Mouse (Mus musculus): ENCODE data around the gene Sobp. TPM values are rescaled to one million over a fixed set of nuclear protein-coding genes. Genes with fewer than 3 reads are reported as not detected.

The Sobp gene
- polyA plus RNA-seq, 1 experiment from 2014 or later, result 0.03 TPM

DNA sequence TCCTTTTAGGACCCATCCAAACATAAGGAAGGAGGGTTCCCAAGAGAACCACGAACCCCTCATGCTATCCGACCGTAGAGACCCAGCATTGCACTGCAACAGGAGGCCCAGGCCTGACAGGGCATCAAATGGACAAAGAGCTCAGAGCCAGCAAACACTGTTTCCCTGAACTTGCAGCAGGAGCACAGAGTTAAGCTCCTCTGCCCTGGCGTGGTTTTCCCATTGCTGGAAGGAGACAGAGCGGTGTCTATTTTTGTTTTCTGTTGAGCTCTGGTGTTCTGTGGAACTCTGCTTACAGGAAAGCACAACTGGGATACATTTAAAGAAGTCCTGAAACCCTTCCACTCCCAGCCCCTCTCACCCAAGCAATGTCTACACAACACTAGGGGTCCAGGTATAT lies 15.0 kb downstream of the Sobp start:
- 62% methylated on average over 5 of the region's 5 CpGs for WGBS (ENCODE audit: insufficient replicate concordance)
- Histone ChIP-seq H3K9me3 (replicated peaks) (no peaks in the 10 kb centered on the region), H3K27ac (replicated peaks) (no peak overlapping the region), H3K36me3 (replicated peaks) (no peaks in the 10 kb centered on the region), H3K4me3 (replicated peaks) (no peak overlapping the region), H3K9ac (no peak overlapping the region), H3K27me3 (no peaks in the 10 kb centered on the region), H3K4me1 (replicated peaks) (no peaks in the 10 kb centered on the region; the same call in 1 of the 2 replicates), H3K4me2 (no peak overlapping the region)
- no peak for ATAC-seq (ENCODE audit: insufficient read depth)

DNA sequence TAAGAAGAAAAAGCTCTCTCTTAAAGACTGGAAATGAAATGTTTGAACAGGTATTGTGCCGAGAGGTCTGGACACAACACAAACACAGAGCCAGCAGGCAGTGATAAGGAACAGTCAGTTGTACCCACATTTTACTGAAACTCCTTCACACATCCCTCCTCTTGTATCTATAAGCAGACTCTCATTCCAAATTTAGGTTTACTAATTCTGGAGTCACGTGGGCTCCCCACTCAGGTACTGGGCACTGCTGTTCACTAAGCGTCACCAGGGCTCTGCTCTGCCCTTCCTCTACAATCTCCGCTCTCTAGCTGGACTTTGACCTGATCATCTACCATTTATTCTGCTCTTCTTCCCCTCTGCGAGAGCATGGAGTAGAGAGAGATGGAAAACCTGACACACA lies 15.4 kb downstream of the Sobp start:
- H3K9ac ChIP-seq, result no peak overlapping the region
- H3K27ac ChIP-seq (replicated peaks), result no peak overlapping the region
- no peak overlapping the region for H3K4me3 ChIP-seq (replicated peaks)
- no peaks in the 10 kb centered on the region; the same call in 1 of the 2 replicates for H3K4me1 ChIP-seq (replicated peaks)
- no peaks in the 10 kb centered on the region for H3K36me3 ChIP-seq (replicated peaks)
- no peak for ATAC-seq (ENCODE audit: insufficient read depth)
- no peaks in the 10 kb centered on the region for H3K9me3 ChIP-seq (replicated peaks)
- no peak overlapping the region for H3K4me2 ChIP-seq
- no peaks in the 10 kb centered on the region for H3K27me3 ChIP-seq
- WGBS (ENCODE audit: insufficient replicate concordance), result 53% methylated on average over 5 of the region's 5 CpGs

DNA sequence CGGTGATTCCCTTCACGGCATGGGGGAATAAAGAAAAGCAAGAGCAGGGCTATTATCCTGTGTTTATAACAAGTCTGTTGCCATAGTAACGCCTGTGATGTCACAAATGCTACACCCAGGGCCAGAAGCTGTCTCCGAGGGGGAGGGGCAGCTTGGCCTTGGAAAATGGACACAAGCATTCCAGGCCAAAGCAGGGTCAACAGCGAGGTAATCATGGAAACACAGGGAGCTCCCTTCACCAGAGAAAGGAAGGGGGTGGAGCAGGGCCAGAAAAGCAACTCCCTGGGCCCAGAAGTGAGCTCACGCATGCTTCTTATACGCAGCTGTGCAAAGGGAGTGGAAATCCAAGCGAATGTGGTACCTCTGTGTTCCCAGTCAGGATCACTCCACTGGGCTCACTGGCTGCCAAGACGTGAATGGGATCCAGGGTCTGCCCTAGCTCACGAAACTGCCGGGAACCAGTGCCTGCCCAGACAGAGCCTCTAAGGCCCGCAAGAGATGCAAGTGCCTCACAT lies 19.2 kb downstream of the Sobp start:
- WGBS (ENCODE audit: insufficient replicate concordance), result 47% methylated on average over 12 of the region's 12 CpGs
- H3K27ac ChIP-seq (replicated peaks), result no peak overlapping the region
- no peak overlapping the region for H3K4me3 ChIP-seq (replicated peaks)
- H3K4me1 ChIP-seq (replicated peaks), result no peaks in the 10 kb centered on the region; the same call in 1 of the 2 replicates
- no peaks in the 10 kb centered on the region for H3K27me3 ChIP-seq
- no peak overlapping the region for H3K9ac ChIP-seq
- ATAC-seq (ENCODE audit: insufficient read depth), result no peak
- no peaks in the 10 kb centered on the region for H3K9me3 ChIP-seq (replicated peaks)
- H3K4me2 ChIP-seq, result no peak overlapping the region
- H3K36me3 ChIP-seq (replicated peaks), result no peaks in the 10 kb centered on the region

DNA sequence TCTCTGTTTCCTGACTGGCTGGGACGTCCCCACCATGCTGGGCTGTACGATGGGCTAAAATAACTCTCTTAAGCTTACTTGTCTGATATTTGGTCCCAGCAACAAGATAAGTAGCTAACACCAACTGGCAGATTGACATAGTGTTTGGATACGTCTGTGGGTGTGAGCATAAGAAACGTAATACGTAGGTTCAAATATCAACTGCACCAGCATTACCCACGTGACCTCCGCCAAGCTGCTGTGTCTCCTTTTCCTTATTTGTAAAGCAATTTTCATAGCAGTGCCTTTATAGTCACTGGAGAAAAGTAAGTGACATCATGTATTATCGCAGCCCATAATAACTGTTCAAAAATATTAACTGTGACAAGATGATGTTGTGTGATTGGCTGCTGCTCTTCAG lies 21.7 kb downstream of the Sobp start:
- Histone ChIP-seq H3K36me3 (replicated peaks) (no peaks in the 10 kb centered on the region), H3K9ac (no peak overlapping the region), H3K9me3 (replicated peaks) (no peaks in the 10 kb centered on the region), H3K4me2 (no peak overlapping the region), H3K4me1 (replicated peaks) (no peaks in the 10 kb centered on the region; the same call in 1 of the 2 replicates), H3K4me3 (replicated peaks) (no peak overlapping the region), H3K27ac (replicated peaks) (no peak overlapping the region), H3K27me3 (no peaks in the 10 kb centered on the region)
- WGBS (ENCODE audit: insufficient replicate concordance), result 66% methylated on average over 8 of the region's 8 CpGs
- ATAC-seq (ENCODE audit: insufficient read depth), result no peak

DNA sequence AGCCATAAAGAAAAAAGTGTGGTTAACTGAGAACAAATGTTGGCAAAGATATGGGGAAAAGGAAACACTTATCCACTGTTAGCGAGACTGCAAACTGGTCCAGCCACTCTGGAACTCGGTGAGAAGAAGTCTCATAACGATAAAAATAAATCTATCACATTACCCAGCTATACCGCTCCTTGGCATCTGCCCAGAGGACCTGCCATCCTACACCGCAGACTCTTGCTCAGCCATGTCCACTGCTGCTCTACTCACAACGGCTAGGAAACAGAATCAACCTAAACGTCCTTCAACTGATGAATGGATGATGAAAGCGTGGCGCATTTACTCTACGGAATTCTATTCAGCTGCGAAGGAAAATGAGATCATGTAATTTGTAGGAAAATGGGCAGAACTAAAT lies 25.9 kb downstream of the Sobp start:
- H3K27me3 ChIP-seq, result no peaks in the 10 kb centered on the region
- H3K4me1 ChIP-seq (replicated peaks), result no peaks in the 10 kb centered on the region
- no peak overlapping the region for H3K9ac ChIP-seq
- no peak overlapping the region for H3K4me3 ChIP-seq (replicated peaks)
- H3K4me2 ChIP-seq, result no peak overlapping the region
- ATAC-seq (ENCODE audit: insufficient read depth), result no peak
- H3K9me3 ChIP-seq (replicated peaks), result no peaks in the 10 kb centered on the region
- no peak overlapping the region for H3K27ac ChIP-seq (replicated peaks)
- no peaks in the 10 kb centered on the region for H3K36me3 ChIP-seq (replicated peaks)
- WGBS (ENCODE audit: insufficient replicate concordance), result 62% methylated on average over 11 of the region's 11 CpGs

DNA sequence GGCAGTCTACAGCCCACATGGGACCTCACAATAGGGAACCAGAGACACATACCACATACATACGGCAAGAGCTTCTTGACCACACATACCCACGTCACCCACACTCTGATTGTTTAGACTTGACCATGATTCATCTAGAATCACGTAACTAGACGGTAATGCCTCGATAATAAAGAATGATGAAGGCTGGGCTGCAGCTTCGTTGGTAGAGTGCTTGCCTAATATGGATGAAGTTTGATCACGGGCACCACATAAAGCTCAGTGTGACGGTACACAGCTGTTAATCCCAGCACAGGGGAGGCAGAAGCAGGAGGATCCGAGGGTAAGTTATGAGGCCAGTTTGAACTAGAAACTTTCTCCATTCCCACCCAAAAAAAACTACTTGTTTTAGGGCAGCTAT lies 31.2 kb downstream of the Sobp start:
- Histone ChIP-seq H3K27ac (replicated peaks) (no peak overlapping the region), H3K4me2 (no peak overlapping the region), H3K9me3 (replicated peaks) (no peaks in the 10 kb centered on the region), H3K27me3 (no peaks in the 10 kb centered on the region), H3K36me3 (replicated peaks) (no peaks in the 10 kb centered on the region), H3K4me1 (replicated peaks) (no peaks in the 10 kb centered on the region), H3K9ac (no peak overlapping the region), H3K4me3 (replicated peaks) (no peak overlapping the region)
- ATAC-seq (ENCODE audit: insufficient read depth), result no peak
- 67% methylated on average over 9 of the region's 9 CpGs for WGBS (ENCODE audit: insufficient replicate concordance)

DNA sequence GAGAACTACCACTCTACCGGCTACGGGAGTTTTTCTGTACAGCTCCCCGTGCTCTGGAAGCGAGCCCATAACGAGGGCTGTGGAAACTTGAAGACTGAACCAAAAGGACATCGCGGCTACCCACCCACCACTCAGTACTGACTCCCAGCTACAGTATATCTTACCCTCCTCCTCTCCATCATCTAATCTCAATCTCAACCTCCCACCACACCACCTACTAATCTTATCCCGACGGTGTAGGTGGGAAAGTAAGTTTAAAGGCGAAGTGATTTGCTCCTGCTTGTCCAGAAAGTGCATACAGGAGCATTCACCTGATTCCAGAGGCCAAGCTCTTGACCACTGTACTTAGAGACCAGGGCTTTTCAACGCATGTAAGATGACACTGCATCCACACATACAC lies 40.3 kb downstream of the Sobp start:
- Histone ChIP-seq H3K27ac (replicated peaks) (no peak overlapping the region), H3K4me1 (replicated peaks) (no peaks in the 10 kb centered on the region), H3K36me3 (replicated peaks) (no peaks in the 10 kb centered on the region), H3K27me3 (no peaks in the 10 kb centered on the region), H3K9me3 (replicated peaks) (no peaks in the 10 kb centered on the region), H3K4me3 (replicated peaks) (no peak overlapping the region), H3K9ac (no peak overlapping the region), H3K4me2 (no peak overlapping the region)
- ATAC-seq (ENCODE audit: insufficient read depth), result no peak
- WGBS (ENCODE audit: insufficient replicate concordance), result 73% methylated on average over 11 of the region's 11 CpGs

DNA sequence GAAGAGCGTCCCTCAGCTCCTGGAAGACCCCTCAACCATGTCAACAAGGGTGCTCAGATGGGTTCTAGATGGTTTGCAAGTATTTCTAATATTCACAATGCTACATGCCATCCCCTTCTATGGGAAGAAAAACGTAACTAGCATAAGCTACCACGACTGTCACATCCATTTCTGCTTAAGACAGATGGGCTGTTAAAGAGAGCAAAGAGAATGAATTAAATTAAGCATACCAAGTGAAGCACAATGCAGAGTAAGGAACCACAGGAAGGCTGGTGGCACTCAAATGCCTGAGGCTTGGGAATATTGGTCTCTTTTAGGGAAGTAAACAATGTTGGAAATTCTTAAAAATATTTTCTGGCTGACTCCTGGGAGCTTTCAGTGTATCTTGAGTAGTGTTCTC lies 45.6 kb downstream of the Sobp start:
- Histone ChIP-seq H3K9me3 (replicated peaks) (no peaks in the 10 kb centered on the region), H3K4me2 (no peak overlapping the region), H3K9ac (no peak overlapping the region), H3K36me3 (replicated peaks) (no peaks in the 10 kb centered on the region), H3K27me3 (no peaks in the 10 kb centered on the region), H3K4me3 (replicated peaks) (no peak overlapping the region), H3K4me1 (replicated peaks) (no peaks in the 10 kb centered on the region), H3K27ac (replicated peaks) (no peak overlapping the region)
- WGBS (ENCODE audit: insufficient replicate concordance), result 54% methylated on average over 3 of the region's 3 CpGs
- ATAC-seq (ENCODE audit: insufficient read depth), result no peak

DNA sequence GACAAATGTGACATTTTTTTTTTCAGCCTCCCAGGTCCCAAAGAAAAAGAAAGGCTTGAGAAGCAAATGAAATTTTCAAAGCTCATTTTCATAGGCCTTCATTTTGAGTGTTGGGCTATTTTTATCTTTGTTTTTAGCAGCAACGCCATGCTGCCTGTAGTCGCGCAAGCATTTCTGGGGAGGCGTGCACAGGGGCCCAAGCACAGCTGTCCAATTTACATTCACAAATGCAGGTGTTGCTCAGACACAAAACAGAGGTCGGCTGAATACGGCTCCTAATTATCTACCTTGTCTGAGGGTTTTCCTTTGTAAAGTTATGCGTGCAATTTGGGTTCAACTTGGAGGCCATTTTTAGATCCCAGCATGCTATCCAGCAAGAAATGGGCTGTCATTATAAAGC lies 49.8 kb downstream of the Sobp start:
- WGBS (ENCODE audit: insufficient replicate concordance), result 75% methylated on average over 7 of the region's 7 CpGs
- H3K4me2 ChIP-seq, result no peak overlapping the region
- H3K9me3 ChIP-seq (replicated peaks), result no peaks in the 10 kb centered on the region
- no peaks in the 10 kb centered on the region for H3K27me3 ChIP-seq
- no peaks in the 10 kb centered on the region for H3K36me3 ChIP-seq (replicated peaks)
- H3K9ac ChIP-seq, result no peak overlapping the region
- ATAC-seq (ENCODE audit: insufficient read depth), result no peak
- H3K27ac ChIP-seq (replicated peaks), result no peak overlapping the region
- H3K4me3 ChIP-seq (replicated peaks), result no peak overlapping the region
- no peaks in the 10 kb centered on the region for H3K4me1 ChIP-seq (replicated peaks)

DNA sequence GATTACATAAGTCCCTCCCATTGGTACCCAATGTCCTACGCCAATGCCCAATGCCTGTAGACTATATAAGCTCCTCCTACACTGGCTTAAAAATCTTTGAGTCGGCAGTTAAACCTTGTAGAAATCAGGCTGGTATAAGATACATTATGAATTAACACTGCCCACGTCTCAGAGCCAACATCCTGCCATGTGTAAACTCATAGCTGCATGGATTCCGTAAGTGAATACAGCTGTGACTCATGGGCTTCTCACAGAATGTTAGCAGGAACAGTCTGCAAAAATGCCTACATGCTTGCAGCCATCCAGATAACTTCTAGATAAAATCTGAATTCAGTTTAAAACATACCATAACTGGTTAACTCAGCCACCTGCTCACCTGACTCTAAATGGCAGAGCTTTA lies 50.2 kb downstream of the Sobp start:
- no peaks in the 10 kb centered on the region for H3K36me3 ChIP-seq (replicated peaks)
- ATAC-seq (ENCODE audit: insufficient read depth), result no peak
- WGBS (ENCODE audit: insufficient replicate concordance), result 59% methylated on average over 4 of the region's 4 CpGs

DNA sequence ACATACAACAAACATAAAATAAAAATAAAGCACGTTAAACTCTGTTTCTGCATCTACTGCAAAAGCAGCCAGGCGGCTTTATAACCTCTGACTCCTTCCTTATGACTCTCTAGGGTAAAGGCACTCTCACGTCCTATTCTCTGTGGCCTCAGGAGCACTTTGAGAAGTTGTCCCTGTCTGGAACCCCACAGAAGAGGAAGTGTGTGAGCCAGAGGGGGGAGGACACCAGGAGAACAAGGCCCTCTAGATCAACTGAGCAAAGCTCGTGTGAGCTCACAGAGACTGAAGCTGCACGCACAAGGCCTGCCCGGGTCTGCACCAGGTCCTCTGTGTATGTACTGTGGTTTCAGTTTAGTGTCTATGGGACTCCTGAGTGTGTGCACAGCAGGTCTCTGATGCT lies 50.9 kb downstream of the Sobp start:
- no peaks in the 10 kb centered on the region for H3K27me3 ChIP-seq
- no peaks in the 10 kb centered on the region for H3K36me3 ChIP-seq (replicated peaks)
- no peak for ATAC-seq (ENCODE audit: insufficient read depth)
- WGBS (ENCODE audit: insufficient replicate concordance), result 32% methylated on average over 6 of the region's 6 CpGs
- no peak overlapping the region for H3K4me3 ChIP-seq (replicated peaks)
- no peaks in the 10 kb centered on the region for H3K4me1 ChIP-seq (replicated peaks)
- H3K4me2 ChIP-seq, result no peak overlapping the region
- H3K27ac ChIP-seq (replicated peaks), result no peak overlapping the region
- H3K9ac ChIP-seq, result no peak overlapping the region
- H3K9me3 ChIP-seq (replicated peaks), result no peaks in the 10 kb centered on the region

More for the DNA sequence above, 50.2 kb downstream of the Sobp start:
- Histone ChIP-seq H3K9ac (no peak overlapping the region), H3K4me3 (replicated peaks) (no peak overlapping the region), H3K9me3 (replicated peaks) (no peaks in the 10 kb centered on the region), H3K27me3 (no peaks in the 10 kb centered on the region), H3K4me2 (no peak overlapping the region), H3K27ac (replicated peaks) (no peak overlapping the region), H3K4me1 (replicated peaks) (no peaks in the 10 kb centered on the region)

DNA sequence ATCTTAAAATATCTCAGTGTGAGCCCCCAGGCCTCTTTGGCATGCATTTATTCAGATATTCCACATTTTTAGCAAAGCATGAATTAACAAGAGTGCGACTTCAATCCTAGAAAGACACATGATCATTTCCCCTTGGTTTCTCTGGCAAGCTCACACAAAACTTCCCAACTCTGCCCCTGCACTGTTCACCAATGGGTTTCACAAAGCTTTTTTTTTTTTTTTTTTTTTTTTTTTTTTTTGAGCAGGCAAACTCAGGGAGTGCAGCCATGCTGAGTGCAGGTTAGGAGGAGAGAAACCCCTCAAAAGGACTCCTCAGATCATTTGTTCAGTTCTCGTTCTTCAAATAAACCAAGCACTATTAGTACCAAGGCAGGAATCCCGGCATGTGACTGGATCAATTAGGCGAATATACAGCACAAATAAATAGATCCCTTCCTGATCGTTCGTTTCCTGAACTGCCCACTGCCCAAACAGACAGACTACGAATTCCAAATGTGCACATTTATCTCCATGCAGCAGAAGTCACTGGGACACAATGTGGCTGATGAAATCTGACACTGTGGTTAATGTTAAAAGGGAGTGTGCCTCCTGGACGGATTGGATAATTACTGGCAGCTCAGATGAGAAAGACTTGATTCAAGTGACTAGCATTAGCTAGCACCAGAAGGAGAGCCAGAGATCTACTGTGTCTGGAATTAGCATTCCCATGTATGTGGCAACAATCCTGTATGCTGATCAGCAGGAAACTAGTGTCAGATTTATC lies 53.5 kb downstream of the Sobp start:
- no peak for ATAC-seq (ENCODE audit: insufficient read depth)
- Histone ChIP-seq H3K4me3 (replicated peaks) (no peak overlapping the region), H3K9ac (no peak overlapping the region), H3K4me2 (no peak overlapping the region), H3K9me3 (replicated peaks) (no peaks in the 10 kb centered on the region), H3K4me1 (replicated peaks) (no peaks in the 10 kb centered on the region), H3K27me3 (no peaks in the 10 kb centered on the region), H3K27ac (replicated peaks) (no peak overlapping the region), H3K36me3 (replicated peaks) (no peaks in the 10 kb centered on the region)
- 15% methylated on average over 8 of the region's 8 CpGs for WGBS (ENCODE audit: insufficient replicate concordance)

Data from liver, embryonic 15.5 days (tissue).